Mouse (Mus musculus): ENCODE data around the gene Zfhx3. TPM values are rescaled to one million over a fixed set of nuclear protein-coding genes. Genes with fewer than 3 reads are reported as not detected.

The Zfhx3 gene
- polyA plus RNA-seq, 2 experiments, result 14.4 to 26.1 TPM

GRCm38 (mm10) chr8:108778063-108778462, 835.6 kb downstream of the Zfhx3 start:
- Histone ChIP-seq H3K27me3 (ENCODE audit: control insufficient read depth, insufficient read depth, low read length) (no peaks in the 10 kb centered on the region), H3K4me3 (replicated peaks; ENCODE audit: low read length) (no peak overlapping the region), H3K4me1 (ENCODE audit: control insufficient read depth, insufficient read depth, low read length) (peaks cover 42% of the 10 kb centered on the region), H3K9me3 (ENCODE audit: control insufficient read depth, low read length) (no peaks in the 10 kb centered on the region), H3K4me2 (replicated peaks; ENCODE audit: low read depth, low read length, severe bottlenecking) (no peak overlapping the region), H3K9ac (ENCODE audit: low read depth, low read length, severe bottlenecking) (no peak overlapping the region), H3K36me3 (ENCODE audit: control insufficient read depth, insufficient read depth, low read length) (no peaks in the 10 kb centered on the region), H3K27ac (replicated peaks; ENCODE audit: low read depth, low read length) (no peak overlapping the region)
- 70% methylated on average over 12 of the region's 12 CpGs for WGBS
- DNase-seq (ENCODE audit: low spot score), result no peak
- no peak for ATAC-seq (ENCODE audit: low FRiP score, low read depth)
- no peak for TF ChIP-seq POLR2A (IDR thresholded peaks at IDR 0.05; ENCODE audit: borderline replicate concordance, extremely low read depth, insufficient read depth, insufficient read length)

DNA sequence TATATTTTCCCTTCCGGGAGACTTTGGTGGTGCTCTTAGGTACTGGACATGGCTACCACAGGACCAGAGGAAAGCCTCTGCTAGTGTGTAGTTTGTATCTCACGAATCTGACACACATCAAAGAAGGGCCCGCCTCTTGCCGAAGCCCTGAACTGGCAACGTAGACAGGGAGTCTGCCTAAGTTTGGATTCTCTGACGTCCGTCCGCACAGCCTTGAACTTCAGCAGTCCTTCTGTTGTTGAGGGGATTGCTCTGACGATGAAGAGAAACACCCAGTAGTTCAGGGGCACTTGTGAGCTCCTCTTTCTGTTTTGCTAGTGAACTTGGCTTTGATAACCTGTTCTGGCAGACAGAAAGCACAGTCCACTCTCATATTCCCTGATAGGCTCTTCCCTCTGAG, 836.1 kb downstream of the Zfhx3 start:
- no peak for DNase-seq (ENCODE audit: low spot score)

DNA sequence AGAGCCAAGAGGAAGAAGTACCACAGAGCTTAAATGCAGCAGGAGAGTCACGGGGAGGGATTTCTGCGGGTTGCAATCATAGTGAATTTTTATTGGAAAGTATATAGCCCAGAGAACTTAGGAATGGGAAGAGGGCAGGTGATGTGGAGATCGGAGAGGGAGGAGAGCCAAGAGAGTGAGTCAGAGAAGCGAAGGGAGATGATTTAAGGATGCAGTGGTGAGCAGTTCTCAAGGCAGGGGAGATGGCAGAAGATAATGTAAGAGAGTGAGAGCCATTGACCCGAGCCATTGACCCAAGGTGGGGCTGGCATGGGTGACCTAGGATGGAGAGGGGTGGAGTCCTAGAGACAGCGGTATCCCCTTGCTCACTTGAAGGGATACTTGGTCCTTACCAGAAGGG, 838.3 kb downstream of the Zfhx3 start:
- 64% methylated on average over 6 of the region's 6 CpGs for WGBS
- ATAC-seq (ENCODE audit: low FRiP score, low read depth) (no peak), DNase-seq (ENCODE audit: low spot score) (no peak)
- H3K4me2 ChIP-seq (replicated peaks; ENCODE audit: low read depth, low read length, severe bottlenecking), result no peak overlapping the region
- no peak overlapping the region for H3K9ac ChIP-seq (ENCODE audit: low read depth, low read length, severe bottlenecking)
- no peaks in the 10 kb centered on the region for H3K27me3 ChIP-seq (ENCODE audit: control insufficient read depth, insufficient read depth, low read length)
- peaks cover 39% of the 10 kb centered on the region for H3K4me1 ChIP-seq (ENCODE audit: control insufficient read depth, insufficient read depth, low read length)
- no peaks in the 10 kb centered on the region for H3K9me3 ChIP-seq (ENCODE audit: control insufficient read depth, low read length)
- no peak overlapping the region for H3K4me3 ChIP-seq (replicated peaks; ENCODE audit: low read length)
- TF ChIP-seq POLR2A (IDR thresholded peaks at IDR 0.05; ENCODE audit: borderline replicate concordance, extremely low read depth, insufficient read depth, insufficient read length), result no peak
- H3K36me3 ChIP-seq (ENCODE audit: control insufficient read depth, insufficient read depth, low read length), result no peaks in the 10 kb centered on the region
- no peak overlapping the region for H3K27ac ChIP-seq (replicated peaks; ENCODE audit: low read depth, low read length)

More for the DNA sequence above, 836.1 kb downstream of the Zfhx3 start:
- WGBS, result 80% methylated on average over 9 of the region's 9 CpGs
- TF ChIP-seq POLR2A (IDR thresholded peaks at IDR 0.05; ENCODE audit: borderline replicate concordance, extremely low read depth, insufficient read depth, insufficient read length), result no peak
- Histone ChIP-seq H3K27ac (replicated peaks; ENCODE audit: low read depth, low read length) (no peak overlapping the region), H3K4me2 (replicated peaks; ENCODE audit: low read depth, low read length, severe bottlenecking) (no peak overlapping the region), H3K9me3 (ENCODE audit: control insufficient read depth, low read length) (no peaks in the 10 kb centered on the region), H3K4me3 (replicated peaks; ENCODE audit: low read length) (no peak overlapping the region), H3K36me3 (ENCODE audit: control insufficient read depth, insufficient read depth, low read length) (no peaks in the 10 kb centered on the region), H3K27me3 (ENCODE audit: control insufficient read depth, insufficient read depth, low read length) (no peaks in the 10 kb centered on the region), H3K4me1 (ENCODE audit: control insufficient read depth, insufficient read depth, low read length) (peaks cover 46% of the 10 kb centered on the region), H3K9ac (ENCODE audit: low read depth, low read length, severe bottlenecking) (no peak overlapping the region)
- ATAC-seq (ENCODE audit: low FRiP score, low read depth), result no peak

GRCm38 (mm10) chr8:108781192-108781591, 838.7 kb downstream of the Zfhx3 start:
- DNase-seq (ENCODE audit: low spot score) (no peak), ATAC-seq (ENCODE audit: low FRiP score, low read depth) (no peak)
- no peak overlapping the region for H3K9ac ChIP-seq (ENCODE audit: low read depth, low read length, severe bottlenecking)
- no peaks in the 10 kb centered on the region for H3K27me3 ChIP-seq (ENCODE audit: control insufficient read depth, insufficient read depth, low read length)
- H3K4me2 ChIP-seq (replicated peaks; ENCODE audit: low read depth, low read length, severe bottlenecking), result no peak overlapping the region
- no peak for TF ChIP-seq POLR2A (IDR thresholded peaks at IDR 0.05; ENCODE audit: borderline replicate concordance, extremely low read depth, insufficient read depth, insufficient read length)
- H3K4me3 ChIP-seq (replicated peaks; ENCODE audit: low read length), result no peak overlapping the region
- WGBS, result 76% methylated on average over 5 of the region's 5 CpGs
- H3K4me1 ChIP-seq (ENCODE audit: control insufficient read depth, insufficient read depth, low read length), result peaks cover 39% of the 10 kb centered on the region
- H3K36me3 ChIP-seq (ENCODE audit: control insufficient read depth, insufficient read depth, low read length), result no peaks in the 10 kb centered on the region
- H3K9me3 ChIP-seq (ENCODE audit: control insufficient read depth, low read length), result no peaks in the 10 kb centered on the region
- no peak overlapping the region for H3K27ac ChIP-seq (replicated peaks; ENCODE audit: low read depth, low read length)

DNA sequence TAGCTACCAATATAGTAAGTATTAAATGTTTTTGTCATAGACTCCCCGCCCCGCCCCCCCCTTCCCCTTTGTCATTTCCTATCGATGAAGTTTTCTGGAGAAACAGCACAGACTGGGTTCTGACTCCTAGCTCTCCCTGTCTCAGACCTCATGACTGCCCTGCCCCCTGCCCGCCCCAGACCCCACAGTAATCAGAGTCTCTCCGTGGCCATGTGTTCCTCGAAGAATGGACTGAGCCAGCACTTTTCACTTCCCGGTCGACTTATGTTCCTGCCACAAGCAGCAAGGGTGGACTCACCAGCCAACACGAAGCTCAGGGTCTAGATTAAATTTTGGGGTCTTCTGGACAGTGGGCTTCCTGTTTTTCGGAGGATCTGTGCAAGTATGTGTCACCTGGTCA, 840.7 kb downstream of the Zfhx3 start:
- H3K27ac ChIP-seq (replicated peaks; ENCODE audit: low read depth, low read length), result no peak overlapping the region
- H3K27me3 ChIP-seq (ENCODE audit: control insufficient read depth, insufficient read depth, low read length), result no peaks in the 10 kb centered on the region
- H3K4me1 ChIP-seq (ENCODE audit: control insufficient read depth, insufficient read depth, low read length), result peaks cover 25% of the 10 kb centered on the region
- H3K9me3 ChIP-seq (ENCODE audit: control insufficient read depth, low read length), result no peaks in the 10 kb centered on the region
- WGBS, result 48% methylated on average over 10 of the region's 10 CpGs
- no peak for TF ChIP-seq POLR2A (IDR thresholded peaks at IDR 0.05; ENCODE audit: borderline replicate concordance, extremely low read depth, insufficient read depth, insufficient read length)
- no peak overlapping the region for H3K9ac ChIP-seq (ENCODE audit: low read depth, low read length, severe bottlenecking)
- H3K4me3 ChIP-seq (replicated peaks; ENCODE audit: low read length), result no peak overlapping the region
- DNase-seq (ENCODE audit: low spot score) (no peak), ATAC-seq (ENCODE audit: low FRiP score, low read depth) (no peak)
- no peak overlapping the region for H3K4me2 ChIP-seq (replicated peaks; ENCODE audit: low read depth, low read length, severe bottlenecking)
- no peaks in the 10 kb centered on the region for H3K36me3 ChIP-seq (ENCODE audit: control insufficient read depth, insufficient read depth, low read length)
